Mouse (Mus musculus) cerebral cortex, adult 2 months (tissue): ENCODE results near the gene Hoxa10.

Source experiments
- WGBS: fragments of 180-500 bp; shearing (Covaris S2); methylation state at CpG from one replicate; pipeline ENCODE4 v1.1.7; 2018; 5-methylcytosine and 5-hydroxymethylcytosine counted together

Hoxa10 gene

GRCm38 (mm10) chr6:52217895-52218642, 22.6 kb downstream of the Hoxa10 start:
- WGBS, result 9% methylated on average over 23 of the region's 23 CpGs

GRCm38 (mm10) chr6:52217459-52217768, 23.2 kb downstream of the Hoxa10 start:
- 2% methylated on average over 25 of the region's 25 CpGs for WGBS

- WGBS, result 5% methylated on average over 60 of the region's 60 CpGs
These were observed 23.8 kb downstream of the Hoxa10 start for GRCm38 (mm10) chr6:52216691-52217458.

- WGBS, result 4% methylated on average over 30 of the region's 30 CpGs
These were observed 24.7 kb downstream of the Hoxa10 start for GRCm38 (mm10) chr6:52215771-52216535.

GRCm38 (mm10) chr6:52215070-52215469, 25.6 kb downstream of the Hoxa10 start:
- 22% methylated on average over 3 of the region's 3 CpGs for WGBS

- WGBS, result 12% methylated on average over 5 of the region's 5 CpGs
These were observed 26.4 kb downstream of the Hoxa10 start for GRCm38 (mm10) chr6:52214271-52214670.

GRCm38 (mm10) chr6:52213119-52213986, 27.3 kb downstream of the Hoxa10 start, which contains the start of the genes Hoxa3 and Gm28308:
TSS of gene Hoxa3 (minus strand) at chr6:52213336.
TSS of gene Gm28308 (minus strand) at chr6:52213339.
- WGBS, result 4% methylated on average over 38 of the region's 38 CpGs

- 3% methylated on average over 22 of the region's 22 CpGs for WGBS
These were observed 28.0 kb downstream of the Hoxa10 start for GRCm38 (mm10) chr6:52212556-52213118.

- WGBS, result 6% methylated on average over 13 of the region's 13 CpGs
These were observed 28.7 kb downstream of the Hoxa10 start for GRCm38 (mm10) chr6:52211961-52212360.

GRCm38 (mm10) chr6:52211170-52211935, 29.3 kb downstream of the Hoxa10 start:
- WGBS, result 2% methylated on average over 37 of the region's 37 CpGs

- 12% methylated on average over 12 of the region's 12 CpGs for WGBS
These were observed 31.0 kb downstream of the Hoxa10 start for GRCm38 (mm10) chr6:52209685-52210046.

- 8% methylated on average over 18 of the region's 18 CpGs for WGBS
These were observed 31.6 kb downstream of the Hoxa10 start for GRCm38 (mm10) chr6:52208868-52209684.

- WGBS, result 3% methylated on average over 47 of the region's 47 CpGs
These were observed 32.4 kb downstream of the Hoxa10 start, which contains the start of gene Hoxa6 for GRCm38 (mm10) chr6:52208072-52208867. TSS of gene Hoxa6 (minus strand) at chr6:52208722.

GRCm38 (mm10) chr6:52206882-52207683, 33.6 kb downstream of the Hoxa10 start:
- 6% methylated on average over 4 of the region's 4 CpGs for WGBS

GRCm38 (mm10) chr6:52205638-52206621, 34.7 kb downstream of the Hoxa10 start:
- WGBS, result 5% methylated on average over 55 of the region's 55 CpGs

- 6% methylated on average over 14 of the region's 14 CpGs for WGBS
These were observed 35.4 kb downstream of the Hoxa10 start for GRCm38 (mm10) chr6:52205221-52205620.
